Mouse (Mus musculus) cerebellum, adult 18-20 months (tissue): Measurements from ENCODE around the gene Prkcsh.

Source experiments
- DNase-seq, 2 experiments: peaks; one replicate each; pipeline ENCODE4 v3.0.0; 2021

Gene Prkcsh

GRCm38 (mm10) chr9:21987592-21988342, 14.8 kb upstream of the Prkcsh start:
- peak; percentile 70 to 81 for DNase-seq

DNA sequence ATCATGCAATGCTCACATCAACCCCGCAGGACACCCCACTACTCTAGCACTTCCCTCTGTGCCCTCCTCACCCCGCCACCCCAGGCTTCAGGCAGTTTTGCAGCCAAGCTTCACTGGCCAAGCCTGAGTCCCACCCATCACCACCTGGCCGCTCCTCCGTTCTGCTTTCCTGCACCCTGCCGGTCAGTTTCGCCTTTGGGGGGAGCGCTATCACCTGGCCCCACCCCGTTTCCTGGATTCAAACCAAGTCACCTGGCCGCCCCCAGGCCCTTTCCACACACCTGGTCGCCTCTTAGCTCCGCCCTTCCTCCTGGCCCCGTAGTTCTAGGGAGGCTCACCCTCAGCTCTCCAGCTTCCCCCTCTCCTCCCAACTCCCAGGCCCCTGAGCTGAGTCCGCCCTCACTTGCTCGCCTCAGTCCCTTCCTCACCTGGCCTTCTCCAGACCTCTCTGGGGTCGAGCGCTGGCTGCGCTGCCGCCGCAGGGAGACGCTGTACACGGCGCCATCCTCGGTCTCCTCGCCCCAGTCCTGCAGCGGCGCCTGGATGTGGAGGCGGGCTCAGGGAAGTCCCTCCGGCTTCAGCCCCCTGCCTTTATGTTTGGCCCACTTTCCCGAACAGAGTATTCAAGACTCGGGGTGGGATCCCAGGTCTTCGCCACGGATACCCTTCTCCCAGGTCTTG, 14.0 kb upstream of the Prkcsh start:
- DNase-seq, result peak; percentile 74 to 75

- DNase-seq, result peak; percentile 86 to 87
Observed at GRCm38 (mm10) chr9:21989230-21990110, 13.1 kb upstream of the Prkcsh start, which contains the start of gene Rgl3. Rgl3 (minus strand) TSS chr9:21989446.

GRCm38 (mm10) chr9:21992227-21992626, 10.4 kb upstream of the Prkcsh start:
- no peak for DNase-seq

GRCm38 (mm10) chr9:21996178-21996867, 6.3 kb upstream of the Prkcsh start:
- no peak for DNase-seq

DNA sequence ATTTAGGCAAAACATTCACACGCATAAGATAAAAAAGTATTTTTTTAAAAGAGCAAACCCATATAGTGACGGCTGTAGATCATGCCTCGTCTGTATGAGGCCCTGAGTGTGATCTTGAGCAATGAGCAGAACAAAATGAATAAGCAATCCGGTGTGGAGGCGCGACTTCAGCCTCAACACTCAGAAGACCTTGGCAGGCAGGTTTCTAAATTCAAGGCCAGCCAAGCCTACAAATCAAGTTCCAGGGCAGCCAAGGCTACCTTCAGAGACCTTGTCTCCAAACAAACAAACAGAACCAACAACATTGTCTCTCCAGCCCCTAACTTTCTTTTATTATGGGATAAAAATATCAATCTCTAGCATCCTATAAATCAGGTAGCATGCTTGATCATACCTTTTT, 2.3 kb upstream of the Prkcsh start:
- DNase-seq, result no peak

DNA sequence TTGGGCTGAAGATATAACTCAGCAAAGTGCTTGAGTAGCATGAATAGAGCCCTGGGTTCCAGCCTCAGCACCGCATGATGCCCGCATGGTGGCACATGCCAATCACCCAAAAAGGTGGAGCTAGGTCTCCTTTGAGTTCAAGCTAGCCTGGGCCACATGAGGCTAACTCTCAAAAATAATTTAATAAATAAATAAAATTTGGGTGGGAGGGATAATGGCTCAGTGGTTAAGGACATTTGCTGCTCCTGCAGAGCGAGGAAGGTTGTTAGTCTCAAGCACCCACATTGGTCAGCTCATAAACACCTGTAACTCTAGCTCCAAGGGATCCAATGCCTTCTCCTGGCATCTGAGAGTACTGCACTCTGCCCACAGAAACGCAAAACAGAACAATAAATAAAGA, 973 bp upstream of the Prkcsh start:
- DNase-seq, result no peak

DNA sequence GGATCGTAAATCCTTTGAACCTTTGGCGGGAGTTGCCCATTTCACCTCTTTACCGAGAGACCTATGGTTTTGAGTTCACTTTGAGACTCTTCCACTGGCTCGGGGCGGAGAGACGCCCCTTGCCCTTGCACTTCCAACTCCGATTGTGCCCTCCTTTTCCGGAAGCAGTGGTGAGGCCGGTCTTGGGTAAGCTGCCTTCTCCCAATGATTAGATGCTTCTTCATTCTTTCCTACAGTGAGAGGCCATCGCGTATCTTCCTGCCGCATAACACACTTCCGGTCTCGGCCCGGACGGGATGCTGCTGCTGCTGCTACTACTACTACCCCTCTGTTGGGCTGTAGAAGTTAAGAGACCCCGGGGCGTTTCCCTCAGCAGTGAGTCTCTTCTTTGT, 553 bp downstream of the Prkcsh start:
- DNase-seq, result peak in 1 of 2 experiments; percentile 40

DNA sequence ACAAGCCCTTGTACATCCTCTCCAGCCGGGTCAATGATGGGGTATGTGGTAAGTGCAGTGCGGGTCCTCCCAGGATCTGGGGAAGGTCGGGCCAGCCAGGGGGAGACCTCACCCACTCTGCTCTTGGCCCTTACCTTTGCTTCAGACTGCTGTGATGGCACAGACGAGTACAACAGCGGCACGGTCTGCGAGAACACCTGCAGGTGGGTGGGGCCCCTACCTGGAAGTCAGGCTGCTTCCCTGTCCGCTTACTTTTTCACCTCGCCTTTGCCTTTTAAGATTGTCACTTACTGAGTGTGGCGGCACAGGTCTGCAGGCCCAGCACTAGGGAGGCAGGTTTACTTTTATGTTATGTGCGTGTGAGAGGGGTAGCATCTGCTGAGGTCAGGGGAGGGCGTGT, 1.9 kb downstream of the Prkcsh start:
- DNase-seq, result no peak

GRCm38 (mm10) chr9:22011055-22011454, 8.4 kb downstream of the Prkcsh start:
- no peak for DNase-seq

DNA sequence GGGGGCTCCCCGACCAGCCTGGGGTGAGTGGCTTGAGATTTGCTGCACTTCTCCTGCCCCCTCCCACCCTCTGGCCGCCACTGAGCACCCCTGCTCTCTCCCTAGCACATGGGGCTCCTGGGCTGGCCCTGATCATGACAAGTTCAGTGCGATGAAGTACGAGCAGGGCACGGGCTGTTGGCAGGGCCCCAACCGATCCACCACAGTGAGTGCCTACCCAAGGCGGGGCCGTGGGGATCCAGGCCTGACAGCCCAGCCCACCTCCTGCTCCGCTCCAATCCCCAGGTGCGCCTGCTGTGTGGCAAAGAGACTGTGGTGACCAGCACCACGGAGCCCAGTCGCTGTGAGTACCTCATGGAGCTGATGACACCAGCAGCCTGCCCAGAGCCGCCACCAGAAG, 10.1 kb downstream of the Prkcsh start:
- peak in 1 of 2 experiments; percentile 38 for DNase-seq

DNA sequence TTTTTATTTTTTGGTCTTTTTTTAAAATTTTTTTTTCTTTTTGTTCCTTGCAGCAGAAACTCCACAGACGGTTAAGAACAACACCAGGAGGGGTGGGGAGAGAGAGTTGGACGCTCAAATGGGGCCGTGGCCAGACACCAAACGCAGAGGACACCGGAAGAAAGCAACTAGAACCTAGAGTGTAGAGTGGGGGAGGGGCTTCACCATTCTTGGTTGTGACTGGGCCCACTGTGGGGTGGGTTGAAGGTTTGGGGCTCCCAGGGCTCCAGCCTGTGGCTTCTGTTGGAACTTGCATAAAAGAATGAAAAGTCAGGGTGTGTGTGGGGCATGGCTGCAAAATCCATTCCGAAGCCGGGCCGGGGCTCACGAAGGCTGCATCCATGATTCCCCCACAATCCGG, 13.6 kb downstream of the Prkcsh start:
- DNase-seq, result no peak

DNA sequence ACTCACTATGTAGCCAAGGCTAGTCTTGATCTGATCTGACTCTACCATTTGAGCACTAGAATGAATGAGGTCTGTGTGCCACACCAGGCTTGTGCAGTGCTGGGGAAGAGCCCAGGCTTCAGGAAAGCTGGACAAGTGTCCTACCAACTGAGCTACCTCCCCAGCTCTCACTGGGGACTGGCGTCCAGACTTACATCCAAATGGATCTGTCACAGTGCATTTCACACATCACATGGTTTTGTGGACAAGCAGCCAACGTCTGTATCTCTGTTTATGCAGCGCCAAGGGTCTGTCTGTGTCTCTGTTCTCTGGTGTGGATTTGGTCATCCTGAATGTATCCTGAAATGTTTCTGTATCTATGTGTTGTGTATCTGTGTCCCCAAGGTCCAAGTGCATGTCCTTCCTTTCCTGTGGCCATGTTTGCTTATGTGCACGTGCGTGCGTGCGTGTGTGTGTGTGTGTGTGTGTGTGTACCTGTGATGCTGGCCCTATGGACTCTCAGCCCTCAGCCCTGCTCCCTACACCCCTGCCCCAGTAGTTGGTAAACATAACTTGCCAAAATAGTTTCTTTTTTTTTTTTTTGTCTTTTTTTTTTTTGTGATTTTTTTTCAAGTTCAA, 14.7 kb downstream of the Prkcsh start:
- peak; percentile 62 to 76 for DNase-seq

GRCm38 (mm10) chr9:22024592-22024991, 22.0 kb downstream of the Prkcsh start:
- peak in 1 of 2 experiments; percentile 45 for DNase-seq

GRCm38 (mm10) chr9:22028467-22028866, 25.9 kb downstream of the Prkcsh start:
- no peak for DNase-seq

- DNase-seq, result no peak
Observed at GRCm38 (mm10) chr9:22030386-22030785, 27.8 kb downstream of the Prkcsh start.

DNA sequence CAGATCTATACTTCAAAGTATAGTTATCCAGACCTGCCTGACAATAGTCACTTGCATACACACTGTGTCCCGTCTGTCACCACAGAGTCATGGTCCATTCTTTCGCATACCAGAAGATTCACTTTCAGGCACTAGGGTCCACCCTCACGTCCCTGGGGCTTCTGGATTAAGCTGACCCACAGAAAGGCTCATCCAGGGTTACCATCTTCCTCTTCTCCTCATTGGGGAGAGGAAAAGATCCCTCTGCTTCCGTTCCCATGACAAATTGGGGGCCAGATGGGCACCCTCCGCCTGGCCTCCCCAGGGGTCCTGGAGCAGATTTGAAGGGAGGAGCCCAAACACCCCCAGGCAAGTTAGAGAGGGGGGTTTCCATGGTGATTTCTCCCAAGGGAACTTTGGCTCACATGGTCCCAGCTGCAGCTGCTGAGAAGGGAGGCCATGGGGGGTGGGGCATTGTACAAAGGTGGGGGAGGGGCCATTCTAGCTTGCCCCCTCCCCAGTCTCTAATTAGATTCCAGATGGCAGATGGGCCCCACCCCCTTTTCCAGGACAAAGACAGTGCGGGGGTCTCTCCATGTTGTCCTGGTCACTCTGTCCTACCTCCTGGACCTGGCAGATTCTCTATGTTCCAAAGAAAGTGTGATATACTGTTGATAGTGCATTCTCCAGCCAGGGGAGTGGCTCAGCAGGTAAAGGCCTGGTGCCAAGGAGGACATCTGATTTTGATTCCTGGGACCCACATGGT, 32.9 kb downstream of the Prkcsh start:
- no peak for DNase-seq

GRCm38 (mm10) chr9:22037826-22038225, 35.2 kb downstream of the Prkcsh start:
- no peak for DNase-seq

DNA sequence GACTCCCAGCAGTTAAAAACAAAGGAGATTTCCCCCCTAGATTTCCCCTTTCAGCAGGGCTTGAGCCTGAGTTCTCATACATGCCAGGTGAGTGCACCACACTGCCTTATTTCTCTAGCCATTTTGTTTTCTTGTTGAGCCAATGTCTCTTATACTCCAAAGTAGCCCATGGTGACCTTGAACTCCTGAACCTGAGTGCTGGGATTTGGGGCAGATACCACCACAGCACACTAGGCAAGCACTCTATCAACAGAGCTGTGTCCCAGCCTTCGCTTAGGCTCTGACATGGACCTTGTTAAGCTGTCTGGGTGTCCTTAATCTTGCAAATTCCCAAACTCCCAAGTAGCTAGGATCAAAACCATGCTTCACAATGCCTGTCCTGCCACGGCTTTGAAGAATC, 39.2 kb downstream of the Prkcsh start:
- DNase-seq, result no peak

DNA sequence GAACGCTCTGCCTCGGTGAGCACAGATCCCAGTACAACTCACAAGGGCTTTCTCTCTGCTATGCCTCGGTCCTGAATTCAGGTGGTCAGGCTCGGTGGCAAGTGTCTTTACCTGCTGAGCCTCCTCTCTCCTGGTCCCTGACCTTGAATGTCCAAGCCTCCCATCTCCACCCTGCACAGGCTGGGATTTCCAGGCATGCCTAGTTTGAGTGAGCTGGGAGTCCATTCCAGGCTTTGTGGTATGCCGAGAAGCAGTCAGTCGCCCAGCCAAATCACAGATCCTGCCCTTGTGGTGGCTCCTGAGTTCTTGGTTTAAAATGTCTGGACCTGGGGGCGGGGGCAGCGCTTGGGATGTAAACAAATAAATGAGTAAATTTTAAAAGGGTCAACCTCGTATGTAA, 44.7 kb downstream of the Prkcsh start:
- DNase-seq, result peak; percentile 52 to 58

GRCm38 (mm10) chr9:22049315-22049714, 46.7 kb downstream of the Prkcsh start:
- DNase-seq, result peak; percentile 34 to 52
